Mouse (Mus musculus) adrenal gland, postnatal 14 days (tissue): ENCODE results near the gene Glis1. TPM values are rescaled to one million over a fixed set of nuclear protein-coding genes. Genes with fewer than 3 reads are reported as not detected.

ENCODE experiments used
- DNase-seq: peaks from one replicate; pipeline ENCODE4 v3.0.0; 2021; ENCODE audit warnings: mixed read lengths
- total RNA-seq: library from RNA; stranded (reverse); gene quantifications from 2 replicates; pipeline ENCODE4 v1.2.3, GENCODE M21; 2021

The Glis1 gene
- total RNA-seq, 1 experiment from 2014 or later = 1.2 TPM

- DNase-seq = no peak
Measured at GRCm38 (mm10) chr4:107624951-107625350, 190.6 kb downstream of the Glis1 start.

- no peak for DNase-seq
Measured at GRCm38 (mm10) chr4:107628226-107628625, 193.8 kb downstream of the Glis1 start.

GRCm38 (mm10) chr4:107628921-107629411, 194.6 kb downstream of the Glis1 start:
- DNase-seq = peak; percentile 21

- DNase-seq = no peak
Measured at GRCm38 (mm10) chr4:107634631-107635030, 200.2 kb downstream of the Glis1 start.

- no peak for DNase-seq
Measured at GRCm38 (mm10) chr4:107636099-107636498, 201.7 kb downstream of the Glis1 start.

GRCm38 (mm10) chr4:107637670-107638069, 203.3 kb downstream of the Glis1 start:
- DNase-seq = peak; percentile 71

GRCm38 (mm10) chr4:107638303-107638702, 203.9 kb downstream of the Glis1 start:
- no peak for DNase-seq

GRCm38 (mm10) chr4:107641624-107642023, 207.2 kb downstream of the Glis1 start:
- DNase-seq = no peak

GRCm38 (mm10) chr4:107648959-107649485, 214.6 kb downstream of the Glis1 start:
- DNase-seq = peak; percentile 37

GRCm38 (mm10) chr4:107651021-107651496, 216.7 kb downstream of the Glis1 start:
- no peak for DNase-seq

GRCm38 (mm10) chr4:107652598-107653279, 218.3 kb downstream of the Glis1 start:
- peak; percentile 87 for DNase-seq

- DNase-seq = no peak
Measured at GRCm38 (mm10) chr4:107653280-107653643, 218.9 kb downstream of the Glis1 start.

GRCm38 (mm10) chr4:107660649-107661048, 226.3 kb downstream of the Glis1 start:
- no peak for DNase-seq

- no peak for DNase-seq
Measured at GRCm38 (mm10) chr4:107668514-107668913, 234.1 kb downstream of the Glis1 start.

- DNase-seq = no peak
Measured at GRCm38 (mm10) chr4:107670731-107671130, 236.3 kb downstream of the Glis1 start.

- DNase-seq = peak; percentile 88
Measured at GRCm38 (mm10) chr4:107673638-107674321, 239.4 kb downstream of the Glis1 start.

- DNase-seq = no peak
Measured at GRCm38 (mm10) chr4:107674322-107674644, 239.9 kb downstream of the Glis1 start.

GRCm38 (mm10) chr4:107675645-107676044, 241.3 kb downstream of the Glis1 start:
- no peak for DNase-seq

GRCm38 (mm10) chr4:107680311-107681098, 246.1 kb downstream of the Glis1 start:
- DNase-seq = no peak

GRCm38 (mm10) chr4:107681099-107681849, 246.9 kb downstream of the Glis1 start:
- no peak for DNase-seq

- no peak for DNase-seq
Measured at GRCm38 (mm10) chr4:107683006-107683756, 248.8 kb downstream of the Glis1 start.
